Mouse (Mus musculus) liver, postnatal 0 days (tissue): Measurements from ENCODE around the gene Itgb1bp1. TPM values are rescaled to one million over a fixed set of nuclear protein-coding genes. Genes with fewer than 3 reads are reported as not detected.

ENCODE experiments used
- ATAC-seq: fragments of 200-750 bp; cut with Nextera tagmentation; 2 replicates; pipeline ENCODE4 v1.8.0; 2017; ENCODE audit warnings: mild to moderate bottlenecking, moderate library complexity
- DNase-seq: peaks from one replicate; pipeline ENCODE4 v3.0.0-alpha.2; 2016
- H3K27ac ChIP-seq: fragments of 300-500 bp; sonication (generic); 2 replicates; pipeline ENCODE4 v1.5.1; 2014; ENCODE audit warnings: antibody characterized with exemption, moderate library complexity, mild to moderate bottlenecking, low read depth
- H3K27me3 ChIP-seq: fragments of 300-500 bp; sonication (generic); 2 replicates; pipeline ENCODE4 v1.6.1; 2014; ENCODE audit warnings: low read length, control low read depth, mixed read lengths; ENCODE audit not compliant: insufficient read depth
- H3K36me3 ChIP-seq: fragments of 300-500 bp; sonication (generic); replicated peaks from 2 replicates; pipeline ENCODE4 v1.6.1; 2014; ENCODE audit warnings: mild to moderate bottlenecking, control low read depth, low read length, moderate library complexity, mixed read lengths; ENCODE audit not compliant: insufficient read depth
- H3K4me1 ChIP-seq: fragments of 300-500 bp; sonication (generic); 2 replicates; pipeline ENCODE4 v1.6.1; 2014; ENCODE audit warnings: antibody characterized with exemption, mild to moderate bottlenecking, control low read depth; ENCODE audit not compliant: insufficient read depth
- H3K4me2 ChIP-seq: fragments of 300-500 bp; sonication (generic); 2 replicates; pipeline ENCODE4 v1.6.1; 2014; ENCODE audit warnings: low read depth, mild to moderate bottlenecking, low read length, moderate library complexity, mixed read lengths
- H3K4me3 ChIP-seq: fragments of 300-500 bp; sonication (generic); 2 replicates; pipeline ENCODE4 v1.5.1; 2014; ENCODE audit warnings: low read depth, low read length
- H3K9ac ChIP-seq: fragments of 300-500 bp; sonication (generic); replicated peaks from 2 replicates; pipeline ENCODE4 v1.6.1; 2014; ENCODE audit warnings: mild to moderate bottlenecking, moderate library complexity
- H3K9me3 ChIP-seq: fragments of 300-500 bp; sonication (generic); 2 replicates; pipeline ENCODE4 v1.6.1; 2016; ENCODE audit warnings: mild to moderate bottlenecking, control low read depth, low read length, mixed read lengths
- CTCF ChIP-seq: sonication (generic); IDR thresholded peaks from 2 replicates; pipeline ENCODE4 v1.5.1; 2016; ENCODE audit warnings: antibody characterized with exemption, low read depth
- EP300 ChIP-seq: IDR thresholded peaks from 2 replicates; pipeline ENCODE4 v1.6.1; 2016; ENCODE audit warnings: antibody characterized with exemption, low read depth, mild to moderate bottlenecking
- WGBS: fragments of 180-500 bp; shearing (Covaris S2); extraction: QIAGEN DNeasy Blood & Tissue Kit; methylation state at CpG from one replicate; pipeline ENCODE4 v1.1.7; 2014; ENCODE audit not compliant: insufficient replicate concordance; 5-methylcytosine and 5-hydroxymethylcytosine counted together
- polyA plus RNA-seq: library from polyadenylated mRNA; unstranded; fragments of >200 nt; fragmentation: Nextera tagmentation; extraction: Ambion mirVana; gene quantifications from 2 replicates; pipeline ENCODE4 v1.2.1, GENCODE M21; 2015

The Itgb1bp1 gene
- polyA plus RNA-seq, 1 experiment from 2014 or later = 19.5 TPM

DNA sequence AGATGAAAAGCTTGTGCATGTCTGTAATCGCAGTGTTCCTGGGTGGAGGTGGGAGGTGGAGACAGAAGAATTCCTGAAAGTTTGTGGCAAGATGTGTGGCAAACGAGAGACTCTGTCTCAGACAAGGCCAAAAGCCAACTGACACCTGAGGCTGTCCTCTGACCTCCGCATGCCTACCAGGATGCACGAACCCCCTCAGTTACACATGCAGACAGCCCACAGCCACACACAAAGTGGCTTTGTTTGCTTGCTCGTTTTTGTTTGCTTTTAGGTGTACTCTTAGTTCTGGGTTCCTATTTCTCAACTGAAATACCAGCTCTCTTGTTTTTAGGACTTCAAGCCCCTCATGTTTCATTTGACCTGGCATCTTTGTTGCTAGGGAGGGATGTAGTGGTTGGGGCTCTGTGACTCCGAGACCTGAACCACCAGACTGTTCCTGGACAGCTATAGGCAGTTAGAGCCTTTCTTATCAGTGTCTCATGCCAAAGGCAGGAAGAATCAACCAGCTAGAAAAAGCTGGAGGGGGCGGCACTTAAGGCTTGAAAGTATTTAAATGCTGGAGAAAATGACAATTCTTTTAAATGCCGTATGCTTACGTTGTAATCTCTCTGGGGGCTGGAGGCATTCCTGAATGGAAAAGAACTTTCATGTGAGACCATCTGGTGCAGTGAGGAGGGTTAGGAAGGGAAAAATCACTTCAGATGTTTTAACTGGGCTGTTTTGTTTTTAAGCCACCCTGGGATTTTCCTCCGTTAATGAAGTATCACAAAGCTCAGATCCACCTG, 84.4 kb downstream of the Itgb1bp1 start:
- H3K27ac ChIP-seq = peak overlapping the region; percentile 64
- no peak overlapping the region for H3K9ac ChIP-seq
- no peak overlapping the region for H3K4me2 ChIP-seq
- TF ChIP-seq EP300 (no peak), CTCF (no peak)
- 0 out of 2 replicates have a peak, but pooled peaks cover 3% of the 10 kb centered on the region for H3K36me3 ChIP-seq
- H3K9me3 ChIP-seq = no peaks in the 10 kb centered on the region
- 53% methylated on average over 10 of the region's 10 CpGs for WGBS
- H3K4me1 ChIP-seq = peaks cover 27% of the 10 kb centered on the region
- DNase-seq = no peak
- no peak overlapping the region for H3K4me3 ChIP-seq
- ATAC-seq = peak; percentile 72
- no peaks in the 10 kb centered on the region for H3K27me3 ChIP-seq

GRCm38 (mm10) chr12:21200613-21201012, 85.5 kb downstream of the Itgb1bp1 start:
- DNase-seq = no peak
- Histone ChIP-seq H3K27ac (peak overlapping the region; percentile 64), H3K4me2 (no peak overlapping the region), H3K9me3 (no peaks in the 10 kb centered on the region), H3K27me3 (no peaks in the 10 kb centered on the region), H3K4me1 (peaks cover 29% of the 10 kb centered on the region), H3K36me3 (no peaks in the 10 kb centered on the region), H3K4me3 (no peak overlapping the region), H3K9ac (no peak overlapping the region)
- WGBS = 64% methylated on average over 8 of the region's 8 CpGs
- TF ChIP-seq CTCF (no peak), EP300 (no peak)
- ATAC-seq = peak; percentile 50; the same call in 1 of the 2 replicates

- WGBS = 78% methylated on average over 4 of the region's 4 CpGs
Observed at GRCm38 (mm10) chr12:21196420-21196819, 89.7 kb downstream of the Itgb1bp1 start.

DNA sequence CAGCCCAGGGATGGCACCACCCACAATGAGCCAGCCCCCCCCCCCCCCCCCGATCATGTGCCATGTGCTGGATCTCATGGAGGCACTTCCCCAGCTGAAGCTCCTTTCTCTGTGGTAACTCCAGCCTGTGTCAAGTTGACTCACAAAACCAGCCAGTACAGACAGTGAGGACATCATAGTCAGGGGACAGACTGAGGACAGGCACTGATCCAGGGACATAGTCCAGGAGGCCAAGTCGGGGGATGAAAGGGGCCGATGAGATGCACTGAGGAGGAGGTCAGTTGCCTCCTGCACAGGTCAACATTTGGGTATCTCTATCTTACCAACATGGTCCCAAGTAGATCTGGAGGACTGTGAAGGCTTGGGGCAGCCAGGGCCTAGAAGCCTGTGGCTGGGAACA, 90.6 kb downstream of the Itgb1bp1 start:
- no peaks in the 10 kb centered on the region for H3K9me3 ChIP-seq
- H3K27me3 ChIP-seq = no peaks in the 10 kb centered on the region
- H3K4me3 ChIP-seq = no peak overlapping the region
- peak overlapping the region; percentile 35; the same call in 1 of the 2 replicates for H3K27ac ChIP-seq
- DNase-seq (peak; percentile 31), ATAC-seq (peak; percentile 85)
- 59% methylated on average over 2 of the region's 3 CpGs for WGBS
- peaks cover 10% of the 10 kb centered on the region for H3K4me1 ChIP-seq
- no peak overlapping the region for H3K9ac ChIP-seq
- H3K36me3 ChIP-seq = no peaks in the 10 kb centered on the region
- no peak overlapping the region for H3K4me2 ChIP-seq
- TF ChIP-seq CTCF (no peak), EP300 (no peak)

More at GRCm38 (mm10) chr12:21196420-21196819, 89.7 kb downstream of the Itgb1bp1 start:
- no peak overlapping the region for H3K4me3 ChIP-seq
- no peaks in the 10 kb centered on the region for H3K9me3 ChIP-seq
- H3K4me1 ChIP-seq = peaks cover 14% of the 10 kb centered on the region
- DNase-seq = no peak
- no peaks in the 10 kb centered on the region for H3K27me3 ChIP-seq
- H3K27ac ChIP-seq = no peak overlapping the region
- no peak for ATAC-seq
- no peak overlapping the region for H3K4me2 ChIP-seq
- no peak for TF ChIP-seq CTCF
- no peak for TF ChIP-seq EP300
- H3K36me3 ChIP-seq = no peaks in the 10 kb centered on the region
- H3K9ac ChIP-seq = no peak overlapping the region

GRCm38 (mm10) chr12:21191546-21191945, 94.5 kb downstream of the Itgb1bp1 start:
- ATAC-seq = no peak
- no peak for TF ChIP-seq CTCF
- TF ChIP-seq EP300 = no peak

More at GRCm38 (mm10) chr12:21191546-21191945, 94.5 kb downstream of the Itgb1bp1 start:
- no peak overlapping the region for H3K4me2 ChIP-seq
- no peak overlapping the region for H3K4me3 ChIP-seq
- 72% methylated on average over 2 of the region's 2 CpGs for WGBS
- H3K4me1 ChIP-seq = peaks cover 6% of the 10 kb centered on the region
- H3K9ac ChIP-seq = no peak overlapping the region
- H3K27ac ChIP-seq = no peak overlapping the region
- no peaks in the 10 kb centered on the region for H3K36me3 ChIP-seq
- no peaks in the 10 kb centered on the region for H3K9me3 ChIP-seq
- H3K27me3 ChIP-seq = no peaks in the 10 kb centered on the region
- DNase-seq = no peak

Other genes with a start within 250 kb of the Itgb1bp1 start
- 30.3 and 33.1 TPM in 2 replicates for gene Cpsf3, start 893 bp downstream of the Itgb1bp1 start, polyA plus RNA-seq
- 64.7 and 65.3 TPM in 2 replicates for gene Iah1, start 30.1 kb upstream of the Itgb1bp1 start, polyA plus RNA-seq
- gene Adam17, start 87.3 kb upstream of the Itgb1bp1 start, polyA plus RNA-seq = 8.1 and 9.9 TPM in 2 replicates
- 116 and 120 TPM in 2 replicates for gene Ywhaq, start 131.4 kb upstream of the Itgb1bp1 start, polyA plus RNA-seq